Mouse (Mus musculus) heart, adult 2 months (tissue): ENCODE results near the gene Cphx3.
"Not testable (repeated sequence)": the region's sequence is repeated elsewhere in the genome, so short reads cannot be mapped to it uniquely, and the experiment has no call there.

Source experiments
- CTCF ChIP-seq: fragments of 200-600 bp; IDR thresholded peaks from 2 replicates; pipeline ENCODE4 v1.8.1; 2022; ENCODE audit warnings: antibody characterized with exemption, mild to moderate bottlenecking, moderate library complexity
- EP300 ChIP-seq: fragments of 200-500 bp; IDR thresholded peaks from 2 replicates; pipeline ENCODE4 v1.6.1; 2011; ENCODE audit warnings: low read depth, low read length, control low read depth; ENCODE audit not compliant: insufficient read depth
- POLR2A ChIP-seq: fragments of 200-500 bp; IDR thresholded peaks from 2 replicates; pipeline ENCODE4 v1.6.1; 2011; ENCODE audit warnings: mild to moderate bottlenecking, low read depth, low read length, control low read depth; ENCODE audit not compliant: insufficient read depth

- TF ChIP-seq CTCF, POLR2A, EP300: not testable (repeated sequence)
Measured at GRCm38 (mm10) chr14:26161156-26161555, 79.1 kb downstream of the Cphx3 start.
